Mouse (Mus musculus) limb, embryonic 14.5 days (tissue): ENCODE results near the gene Rnf138rt1. TPM values are rescaled to one million over a fixed set of nuclear protein-coding genes. Genes with fewer than 3 reads are reported as not detected.

Experiments used
- ATAC-seq: fragments of 200-750 bp; cut with Nextera tagmentation; 2 replicates; pipeline ENCODE4 v1.8.0; 2017; ENCODE audit warnings: low read depth, moderate number of reproducible peaks, moderate TSS enrichment; ENCODE audit not compliant: low FRiP score
- DNase-seq: peaks from one replicate; pipeline ENCODE4 v3.0.0-alpha.2; 2015; ENCODE audit warnings: low spot score
- H3K27ac ChIP-seq: fragments of 300-500 bp; sonication (generic); replicated peaks from 2 replicates; pipeline ENCODE4 v1.5.1; 2014; ENCODE audit warnings: low read depth, mild to moderate bottlenecking, low read length, moderate library complexity, mixed read lengths
- H3K27me3 ChIP-seq: fragments of 300-500 bp; sonication (generic); 2 replicates; pipeline ENCODE4 v1.6.1; 2014; ENCODE audit warnings: low read length, mixed read lengths; ENCODE audit not compliant: control insufficient read depth, insufficient read depth
- H3K36me3 ChIP-seq: fragments of 300-500 bp; sonication (generic); 2 replicates; pipeline ENCODE4 v1.6.1; 2014; ENCODE audit warnings: mild to moderate bottlenecking, low read length, moderate library complexity, mixed read lengths; ENCODE audit not compliant: control insufficient read depth, insufficient read depth
- H3K4me1 ChIP-seq: fragments of 300-500 bp; sonication (generic); 2 replicates; pipeline ENCODE4 v1.6.1; 2014; ENCODE audit warnings: antibody characterized with exemption, low read length, mixed read lengths; ENCODE audit not compliant: control insufficient read depth, insufficient read depth
- H3K4me2 ChIP-seq: fragments of 300-500 bp; sonication (generic); replicated peaks from 2 replicates; pipeline ENCODE4 v1.6.1; 2014; ENCODE audit warnings: low read depth, mild to moderate bottlenecking, low read length, moderate library complexity; ENCODE audit not compliant: severe bottlenecking
- H3K4me3 ChIP-seq: fragments of 300-500 bp; sonication (generic); replicated peaks from 2 replicates; pipeline ENCODE4 v1.5.1; 2014; ENCODE audit warnings: low read length
- H3K9ac ChIP-seq: fragments of 300-500 bp; sonication (generic); 2 replicates; pipeline ENCODE4 v1.6.1; 2014; ENCODE audit warnings: mild to moderate bottlenecking, low read depth, low read length, moderate library complexity; ENCODE audit not compliant: severe bottlenecking
- H3K9me3 ChIP-seq: fragments of 300-500 bp; sonication (generic); 2 replicates; pipeline ENCODE4 v1.6.1; 2016; ENCODE audit warnings: low read length; ENCODE audit not compliant: control insufficient read depth
- POLR2A ChIP-seq: fragments of 200-500 bp; IDR thresholded peaks from 2 replicates; pipeline ENCODE4 v1.8.0; 2012; ENCODE audit warnings: inconsistent platforms, mild to moderate bottlenecking, moderate library complexity, borderline replicate concordance; ENCODE audit not compliant: insufficient read depth, insufficient read length; ENCODE audit errors: extremely low read depth
- WGBS: fragments of 180-500 bp; shearing (Covaris S2); extraction: QIAGEN DNeasy Blood & Tissue Kit; methylation state at CpG from one replicate; pipeline ENCODE4 v1.1.7; 2014; 5-methylcytosine and 5-hydroxymethylcytosine counted together
- polyA plus RNA-seq, 2 experiments: library from polyadenylated mRNA; depleted of rRNA in 1 of 2; stranded (reverse) in 1 of 2; unstranded in 1 of 2; fragments of >200 nt; fragmentation: Nextera tagmentation in 1 of 2; extraction: Ambion mirVana in 1 of 2; gene quantifications; 2 replicates each; pipeline versions ENCODE4 v1.2.1 to v1.2.3; 2012 to 2014

Rnf138rt1 gene
- 0.28 and 0.42 TPM in 2 replicates for polyA plus RNA-seq (2012; rRNA removed)
- not detected in 2 replicates for polyA plus RNA-seq (2014; fragmentation: Nextera tagmentation; extraction: Ambion mirVana)

DNA sequence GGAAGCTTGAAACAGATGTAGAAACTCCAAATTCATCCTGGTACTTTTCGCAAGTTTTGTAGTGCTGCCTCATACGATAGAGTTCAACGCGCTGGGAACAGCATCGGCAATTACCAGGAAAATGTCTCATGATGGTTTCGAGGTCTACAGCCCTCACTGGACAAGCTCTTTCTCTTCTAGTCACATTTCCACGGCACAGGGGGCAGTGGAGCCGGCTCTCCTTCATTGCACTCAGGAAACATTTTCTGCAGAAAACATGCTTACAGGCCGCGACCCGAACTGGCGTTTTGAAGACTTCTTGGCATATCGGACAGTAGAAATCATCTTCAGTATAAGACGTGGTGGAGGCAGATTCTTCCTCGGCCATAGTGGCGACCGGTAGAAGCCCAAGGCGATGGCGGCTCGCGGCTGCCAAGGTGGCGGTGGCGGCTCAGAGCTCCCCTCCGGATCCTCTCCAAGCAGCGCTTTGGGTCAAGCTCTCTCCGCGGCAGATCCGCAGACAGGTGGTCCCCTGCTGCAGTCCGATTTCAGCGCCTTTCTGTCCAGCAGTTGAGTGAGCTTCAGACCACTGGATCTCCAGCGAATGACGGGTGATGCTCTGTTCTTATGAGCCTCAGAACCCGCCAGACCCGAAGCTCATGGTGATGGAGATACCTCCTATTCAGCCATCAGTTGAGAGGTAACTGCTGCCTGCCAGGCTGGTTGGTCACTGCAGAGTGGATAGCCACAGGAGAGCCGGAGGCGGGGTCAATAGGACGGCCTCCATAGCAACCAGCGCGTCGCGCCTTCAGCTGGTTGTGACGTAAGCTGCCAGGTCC, at the start of gene Rnf138rt1:
TSS of gene Rnf138rt1 (minus strand) at position 713 of the 818 bp plus-strand sequence.
- no peaks in the 10 kb centered on the region for H3K4me1 ChIP-seq
- H3K4me2 ChIP-seq: peak within 1 kb of the TSS; percentile 61
- 23% methylated on average over 37 of the region's 42 CpGs for WGBS
- H3K4me3 ChIP-seq: peak within 1 kb of the TSS; percentile 29
- H3K9ac ChIP-seq: 0 out of 2 replicates have a peak within 1 kb of the TSS, but pooled peaks have one; percentile 16
- H3K36me3 ChIP-seq: no peaks in the 10 kb centered on the region
- H3K9me3 ChIP-seq: no peaks in the 10 kb centered on the region
- no peak for TF ChIP-seq POLR2A
- H3K27me3 ChIP-seq: no peaks in the 10 kb centered on the region
- no peak within 1 kb of the TSS for H3K27ac ChIP-seq
- ATAC-seq (peak; percentile 50; the same call in 1 of the 2 replicates), DNase-seq (peak; percentile 60)

DNA sequence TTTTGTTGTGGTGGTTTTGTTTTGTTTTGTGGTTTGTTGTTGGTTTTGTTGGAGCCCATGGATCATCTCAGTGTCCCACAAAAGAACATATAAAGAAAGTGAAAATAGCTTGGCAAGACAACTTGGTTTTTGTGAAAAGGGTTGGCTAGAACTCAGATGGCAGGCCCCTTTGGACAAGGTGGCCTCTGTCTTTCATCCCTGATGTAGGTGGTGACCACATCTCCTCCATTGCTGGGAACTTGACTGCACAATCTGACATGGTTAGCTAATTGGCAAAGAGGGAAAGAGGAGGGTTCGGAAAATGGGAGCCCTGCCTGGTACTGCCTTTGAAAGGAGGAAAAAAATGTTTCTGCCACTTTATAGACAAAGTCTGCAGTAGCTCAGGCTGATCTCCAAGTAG, 46.1 kb upstream of the Rnf138rt1 start:
- no peak overlapping the region for H3K27ac ChIP-seq
- no peak overlapping the region for H3K4me2 ChIP-seq
- no peak overlapping the region for H3K4me3 ChIP-seq
- 53% methylated on average over 1 of the region's 1 CpGs for WGBS
- H3K27me3 ChIP-seq: no peaks in the 10 kb centered on the region
- no peaks in the 10 kb centered on the region for H3K9me3 ChIP-seq
- H3K4me1 ChIP-seq: no peaks in the 10 kb centered on the region
- no peak overlapping the region for H3K9ac ChIP-seq
- TF ChIP-seq POLR2A: no peak
- no peak for ATAC-seq
- no peaks in the 10 kb centered on the region for H3K36me3 ChIP-seq
- DNase-seq: no peak

DNA sequence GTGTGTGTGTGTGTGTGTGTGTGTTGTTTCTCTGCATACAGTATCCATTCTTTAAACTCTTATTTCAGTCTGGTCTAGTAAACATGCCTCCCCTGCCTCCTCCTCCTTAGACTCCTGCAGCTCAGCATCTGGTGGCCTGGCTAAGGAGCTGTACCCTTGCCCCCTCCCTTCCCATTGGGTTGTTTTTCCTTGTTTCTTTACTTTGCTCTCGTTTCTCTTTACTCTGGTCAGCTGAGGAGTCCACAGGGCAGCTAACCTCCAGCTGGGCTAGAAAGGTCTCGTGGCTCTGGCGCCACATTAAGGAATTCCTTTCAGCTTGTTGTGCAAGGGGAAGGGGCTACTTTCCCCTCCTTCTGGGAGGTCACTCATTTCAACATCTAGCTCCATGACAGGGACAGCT, 5.2 kb upstream of the Rnf138rt1 start:
- ATAC-seq: no peak
- no peak for DNase-seq
- Histone ChIP-seq H3K4me2 (no peak overlapping the region), H3K27me3 (no peaks in the 10 kb centered on the region), H3K4me3 (no peak overlapping the region), H3K9ac (no peak overlapping the region), H3K9me3 (no peaks in the 10 kb centered on the region), H3K36me3 (no peaks in the 10 kb centered on the region), H3K4me1 (no peaks in the 10 kb centered on the region), H3K27ac (no peak overlapping the region)
- TF ChIP-seq POLR2A: no peak
- 46% methylated on average over 3 of the region's 3 CpGs for WGBS

DNA sequence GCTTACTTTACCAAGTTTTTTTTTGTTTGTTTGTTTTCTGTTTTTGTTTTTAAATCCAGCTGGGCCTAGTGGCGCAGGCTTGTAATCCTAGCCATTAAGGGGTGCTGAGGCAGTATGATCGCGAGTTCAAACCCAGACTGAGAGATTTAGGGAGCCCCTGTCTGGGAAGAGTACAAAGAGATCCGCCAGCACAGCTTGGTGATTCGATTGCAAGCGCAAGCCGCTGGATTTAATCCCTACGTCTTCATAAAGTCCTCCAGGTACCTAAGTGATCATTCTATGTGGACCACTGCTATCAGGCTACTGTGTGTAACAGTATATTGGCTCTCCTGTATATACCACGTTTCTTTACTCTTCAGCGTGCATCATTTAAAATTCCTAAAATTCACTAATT, 303 bp upstream of the Rnf138rt1 start:
- Histone ChIP-seq H3K27ac (no peak overlapping the region), H3K4me3 (peak overlapping the region; percentile 29), H3K4me2 (peak overlapping the region; percentile 61), H3K36me3 (no peaks in the 10 kb centered on the region), H3K9me3 (no peaks in the 10 kb centered on the region), H3K4me1 (no peaks in the 10 kb centered on the region), H3K9ac (no peak overlapping the region), H3K27me3 (no peaks in the 10 kb centered on the region)
- no peak for TF ChIP-seq POLR2A
- DNase-seq (no peak), ATAC-seq (no peak)
- WGBS: 42% methylated on average over 10 of the region's 10 CpGs

DNA sequence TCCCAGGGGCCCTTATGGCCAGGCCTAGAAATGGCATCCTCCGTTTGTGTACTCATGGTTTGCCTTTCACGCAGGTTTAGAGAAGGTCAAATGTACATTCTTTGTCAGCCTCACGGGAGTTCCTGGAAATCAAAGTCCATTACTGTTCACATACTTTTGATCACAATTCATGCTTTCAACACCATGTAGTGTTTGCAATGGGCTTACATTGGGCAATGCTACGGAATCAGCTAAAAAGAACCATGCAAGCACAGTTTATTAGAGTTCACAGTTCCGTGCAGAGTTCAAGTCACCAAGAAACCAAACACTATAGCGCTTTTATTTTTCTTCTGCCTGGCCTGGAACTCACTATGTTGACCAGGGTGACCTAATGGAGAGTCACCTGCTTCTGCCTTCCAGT, 15.1 kb downstream of the Rnf138rt1 start:
- no peaks in the 10 kb centered on the region for H3K36me3 ChIP-seq
- no peak overlapping the region for H3K9ac ChIP-seq
- DNase-seq (no peak), ATAC-seq (no peak)
- no peaks in the 10 kb centered on the region; the same call in 1 of the 2 replicates for H3K27me3 ChIP-seq
- H3K4me3 ChIP-seq: no peak overlapping the region
- H3K4me1 ChIP-seq: no peaks in the 10 kb centered on the region
- no peak overlapping the region for H3K4me2 ChIP-seq
- H3K27ac ChIP-seq: no peak overlapping the region
- H3K9me3 ChIP-seq: no peaks in the 10 kb centered on the region
- WGBS: 77% methylated on average over 6 of the region's 6 CpGs
- TF ChIP-seq POLR2A: no peak
